Mouse (Mus musculus) heart, postnatal 0 days (tissue): ENCODE results near the gene Stambp.

Experiments
- CTCF ChIP-seq: IDR thresholded peaks from 2 replicates; pipeline ENCODE4 v1.5.1; 2016; ENCODE audit warnings: antibody characterized with exemption, control low read depth, low read depth
- EP300 ChIP-seq: IDR thresholded peaks from 2 replicates; pipeline ENCODE4 v1.6.1; 2016; ENCODE audit warnings: antibody characterized with exemption, low read depth

DNA sequence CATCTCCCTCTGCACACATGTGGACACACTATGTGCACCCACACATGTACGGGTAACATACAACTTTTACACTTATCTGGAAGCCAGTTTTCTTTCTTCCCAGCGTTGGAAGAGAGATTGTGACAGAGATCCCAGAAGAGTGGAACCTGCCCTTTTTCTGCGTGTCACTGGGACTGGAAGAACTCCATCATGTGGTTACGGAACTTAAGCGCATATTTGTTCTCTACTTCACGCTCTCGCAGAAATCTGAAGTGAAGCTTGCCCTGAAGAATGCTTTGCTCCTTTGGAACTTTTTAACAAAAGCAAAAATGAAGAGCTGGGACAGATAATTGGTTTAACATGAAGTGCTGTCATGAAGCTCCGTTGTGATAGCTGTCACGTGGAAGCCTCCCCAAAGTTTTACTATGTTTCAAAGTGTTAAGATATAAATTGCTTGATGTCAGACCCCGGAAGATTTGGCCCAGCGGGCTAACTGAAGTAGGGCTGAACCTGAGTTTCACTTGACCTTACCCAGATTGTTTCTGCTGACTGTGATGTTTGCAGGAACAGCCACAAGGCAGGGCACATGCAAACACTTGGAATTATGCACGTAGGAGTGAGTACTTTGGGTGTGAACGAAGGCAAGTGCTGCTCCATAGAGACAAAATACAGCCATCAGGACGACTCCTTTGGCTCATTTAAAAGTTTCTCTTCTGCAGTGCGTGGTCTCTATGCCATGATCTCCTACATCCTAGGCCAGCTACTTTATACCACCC lies 45.2 kb upstream of the Stambp start:
- no peak for TF ChIP-seq CTCF
- no peak for TF ChIP-seq EP300
